In genomic region chr16:18083231-18083951, GRCm38 (mm10) we compare ENCODE assay signal across 9 mouse cellular contexts. TPM values are rescaled to one million over a fixed set of nuclear protein-coding genes. Genes with fewer than 3 reads are reported as not detected.
DNase-seq lines count a peak whose midpoint lies in the region; ATAC-seq lines count a peak whose summit lies in the region.
"Had no signal": no experiment of that assay in that cellular context is flagged by ENCODE, and none has a peak within 500 bp of the region (broad histone marks: within the 10 kb centered on the region; RNA-seq: fewer than 3 reads in every experiment).

No protein-coding gene starts in this region.

- H3K27ac ChIP-seq in hindbrain, embryonic 14.5 days: no peak overlapping the region
- no peak overlapping the region for H3K27ac ChIP-seq in hindbrain, embryonic 11.5 days (ENCODE audit: low read depth, low read length)
- H3K27ac ChIP-seq: neural tube, embryonic 12.5 days had no signal

- DNase-seq in hindbrain, embryonic 14.5 days (ENCODE audit: low spot score): no peak
- no peak for DNase-seq in hindbrain, embryonic 11.5 days (ENCODE audit: low spot score)
- peak; percentile 80 to 93 for DNase-seq in adrenal gland, adult (ENCODE audit: inconsistent age in 2 of 2, low spot score in 1 of 2)
- DNase-seq in kidney, adult 11 months: peak; percentile 98
- DNase-seq in left cerebral cortex, postnatal 10 days (ENCODE audit: extremely low spot score in 1 of 2, low spot score in 2 of 2): peak; percentile 69 to 73
- no peak for DNase-seq in natural killer cell, adult 2 months (ENCODE audit: low spot score in 2 of 2)
- no peak for DNase-seq in liver

- no peaks in the 10 kb centered on the region; the same call in 1 of the 2 replicates for H3K4me1 ChIP-seq in hindbrain, embryonic 14.5 days (replicated peaks; ENCODE audit: control insufficient read depth, insufficient read depth, low read length)
- H3K4me1 ChIP-seq in hindbrain, embryonic 11.5 days (replicated peaks; ENCODE audit: control insufficient read depth, insufficient read depth, low read length): no peaks in the 10 kb centered on the region; the same call in 1 of the 2 replicates

- peak; percentile 16; the same call in 1 of the 2 replicates for ATAC-seq in hindbrain, embryonic 14.5 days (ENCODE audit: low FRiP score)
- ATAC-seq in hindbrain, embryonic 11.5 days (ENCODE audit: low FRiP score): no peak
- peak; percentile 71 for ATAC-seq in frontal cortex, adult (ENCODE audit: low TSS enrichment)

- intact Hi-C loops in left cerebral cortex, postnatal 10 days (cut with DNase I): no loop called here

- peaks cover 12% of the 10 kb centered on the region for H3K27me3 ChIP-seq in hindbrain, embryonic 14.5 days (ENCODE audit: control insufficient read depth, insufficient read depth, low read length)
- H3K27me3 ChIP-seq in hindbrain, embryonic 11.5 days (ENCODE audit: control insufficient read depth, insufficient read depth, low read length): peaks cover 4% of the 10 kb centered on the region; the same call in 1 of the 2 replicates

- H3K9ac ChIP-seq in hindbrain, embryonic 14.5 days: no peak overlapping the region
- H3K9ac ChIP-seq in hindbrain, embryonic 11.5 days (ENCODE audit: low read depth, low read length): no peak overlapping the region
- H3K9ac ChIP-seq: neural tube, embryonic 12.5 days had no signal

- H3K4me2 ChIP-seq in hindbrain, embryonic 14.5 days (replicated peaks): no peak overlapping the region
- H3K4me2 ChIP-seq in hindbrain, embryonic 11.5 days (replicated peaks; ENCODE audit: low read depth, low read length): no peak overlapping the region
- H3K4me2 ChIP-seq: neural tube, embryonic 12.5 days had no signal

- H3K9me3 ChIP-seq in hindbrain, embryonic 14.5 days (ENCODE audit: control insufficient read depth, low read length): no peaks in the 10 kb centered on the region
- no peaks in the 10 kb centered on the region for H3K9me3 ChIP-seq in hindbrain, embryonic 11.5 days (ENCODE audit: control insufficient read depth, low read length)
- H3K9me3 ChIP-seq: neural tube, embryonic 12.5 days had no signal

- no peaks in the 10 kb centered on the region for H3K36me3 ChIP-seq in hindbrain, embryonic 14.5 days (replicated peaks; ENCODE audit: control insufficient read depth, insufficient read depth)
- no peaks in the 10 kb centered on the region for H3K36me3 ChIP-seq in hindbrain, embryonic 11.5 days (ENCODE audit: control insufficient read depth, insufficient read depth, low read length)
- H3K36me3 ChIP-seq: neural tube, embryonic 12.5 days had no signal

- no peak overlapping the region for H3K4me3 ChIP-seq in hindbrain, embryonic 14.5 days (replicated peaks; ENCODE audit: low read length)
- H3K4me3 ChIP-seq in hindbrain, embryonic 11.5 days (ENCODE audit: low read depth, low read length): no peak overlapping the region
- H3K4me3 ChIP-seq: neural tube, embryonic 12.5 days had no signal

- 77% methylated on average over 18 of the region's 18 CpGs for WGBS in hindbrain, embryonic 14.5 days
- 85% methylated on average over 18 of the region's 18 CpGs for WGBS in hindbrain, embryonic 11.5 days

RNA-seq across cellular contexts. Expression of gene Prodh, which starts 6.6 kb away (rescaled TPM):
- polyA plus RNA-seq in hindbrain, embryonic 14.5 days (2014; fragmentation: Nextera tagmentation; extraction: Ambion mirVana): 2.8 and 3.1 TPM in 2 replicates
- polyA plus RNA-seq in hindbrain, embryonic 11.5 days (2014; fragmentation: Nextera tagmentation; extraction: Ambion mirVana): 7.8 and 8.3 TPM in 2 replicates
- total RNA-seq in left cerebral cortex, postnatal 10 days (2021): 10 to 100 TPM; 13.5 to 19.5 TPM

RNA-seq across cellular contexts. Expression of gene Dgcr6, which starts 30.7 kb away (rescaled TPM):
- 128 and 156 TPM in 2 replicates for polyA plus RNA-seq in hindbrain, embryonic 14.5 days (2014; fragmentation: Nextera tagmentation; extraction: Ambion mirVana)
- polyA plus RNA-seq in hindbrain, embryonic 11.5 days (2014; fragmentation: Nextera tagmentation; extraction: Ambion mirVana): 128 and 130 TPM in 2 replicates
- total RNA-seq in left cerebral cortex, postnatal 10 days (2021): 100 to 1,000 TPM; 111 to 120 TPM

RNA-seq across cellular contexts. Expression of gene Rtn4r, which starts 44.1 kb away (rescaled TPM):
- 22.7 and 26.2 TPM in 2 replicates for polyA plus RNA-seq in hindbrain, embryonic 14.5 days (2014; fragmentation: Nextera tagmentation; extraction: Ambion mirVana)
- 3.3 and 3.4 TPM in 2 replicates for polyA plus RNA-seq in hindbrain, embryonic 11.5 days (2014; fragmentation: Nextera tagmentation; extraction: Ambion mirVana)
- 10 to 100 TPM; 73.2 to 82.6 TPM for total RNA-seq in left cerebral cortex, postnatal 10 days (2021)

Comparison
In these comparisons a context has a peak if more than half of its experiments do, and no peak if none do; other contexts are left out.
1. DNase-seq: peak in adrenal gland, adult (2 of 2), kidney, adult 11 months (single experiment) and left cerebral cortex, postnatal 10 days (2 of 2); none in hindbrain, embryonic 14.5 days (single experiment), hindbrain, embryonic 11.5 days (single experiment), natural killer cell, adult 2 months (0 of 2) and liver (single experiment).